Mouse (Mus musculus) megakaryocyte, embryonic 14.5 days (primary cell): ENCODE measurements at regions not wholly inside any gene's neighbourhood (a gene's known extent, or its start where the extent isn't known, plus 50 kb on each side); places are given as distances from the start of the nearest gene placed in this dataset.

Experiments used
- FLI1 ChIP-seq: IDR thresholded peaks from 2 replicates; pipeline ENCODE4 v1.6.1; 2012; ENCODE audit warnings: low read length, inconsistent platforms, mixed read lengths
- GATA1 ChIP-seq: IDR thresholded peaks from 3 replicates; pipeline ENCODE4 v1.6.1; 2012; ENCODE audit warnings: mixed read lengths, low read length, inconsistent platforms, borderline replicate concordance

DNA sequence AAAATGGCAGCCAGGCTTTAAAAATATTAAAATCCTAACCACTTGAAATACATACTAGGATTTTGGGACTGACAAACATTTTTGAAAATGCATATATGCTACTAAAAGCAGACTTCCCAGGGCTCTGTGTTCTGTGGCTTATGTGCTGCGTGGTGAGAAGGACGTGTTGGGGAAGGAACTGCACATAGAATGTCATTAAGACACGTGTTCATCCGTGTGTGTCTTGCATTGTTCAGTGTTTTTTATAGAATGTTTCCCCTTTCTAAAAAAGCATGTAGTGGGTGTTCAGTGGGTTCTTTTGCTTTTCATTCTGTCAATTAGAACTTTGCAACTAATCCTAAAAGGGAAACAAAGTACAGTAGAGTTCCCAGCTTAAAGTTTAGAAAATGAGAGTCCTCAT lies 594.7 kb upstream of the Mef2c start:
- TF ChIP-seq GATA1: no peak
- no peak for TF ChIP-seq FLI1
